Mouse (Mus musculus): ENCODE results near the gene Fam163a. TPM values are rescaled to one million over a fixed set of nuclear protein-coding genes. Genes with fewer than 3 reads are reported as not detected.
"Not testable (repeated sequence)": the region's sequence is repeated elsewhere in the genome, so short reads cannot be mapped to it uniquely, and the experiment has no call there.

Gene Fam163a
- 5.2 and 5.6 TPM in 2 replicates for polyA plus RNA-seq (2015; fragmentation: Nextera tagmentation; extraction: Ambion mirVana)

GRCm38 (mm10) chr1:156204656-156205131 is at the start of gene Fam163a:
Fam163a (minus strand) TSS chr1:156205026.
- WGBS: under 1% methylated on average over 39 of the region's 44 CpGs
- Histone ChIP-seq H3K9ac (replicated peaks) (peak within 1 kb of the TSS; percentile 55), H3K4me1 (peaks cover 24% of the 10 kb centered on the region), H3K9me3 (replicated peaks) (no peaks in the 10 kb centered on the region), H3K36me3 (no peaks in the 10 kb centered on the region), H3K27me3 (replicated peaks) (peaks cover 52% of the 10 kb centered on the region), H3K4me2 (peak within 1 kb of the TSS; percentile 89), H3K4me3 (replicated peaks) (peak within 1 kb of the TSS; percentile 49), H3K27ac (replicated peaks) (peak within 1 kb of the TSS; percentile 28; the same call in 1 of the 2 replicates)
- ATAC-seq (ENCODE audit: low FRiP score): peak; percentile 80

GRCm38 (mm10) chr1:156251096-156251495 is 46.3 kb upstream of the Fam163a start:
- not testable (repeated sequence) for H3K36me3 ChIP-seq; ATAC-seq (ENCODE audit: low FRiP score); H3K4me1 ChIP-seq; H3K9me3 ChIP-seq (replicated peaks); H3K4me3 ChIP-seq (replicated peaks); H3K27ac ChIP-seq (replicated peaks); H3K27me3 ChIP-seq (replicated peaks); H3K9ac ChIP-seq (replicated peaks); H3K4me2 ChIP-seq
- 92% methylated on average over 4 of the region's 4 CpGs for WGBS

DNA sequence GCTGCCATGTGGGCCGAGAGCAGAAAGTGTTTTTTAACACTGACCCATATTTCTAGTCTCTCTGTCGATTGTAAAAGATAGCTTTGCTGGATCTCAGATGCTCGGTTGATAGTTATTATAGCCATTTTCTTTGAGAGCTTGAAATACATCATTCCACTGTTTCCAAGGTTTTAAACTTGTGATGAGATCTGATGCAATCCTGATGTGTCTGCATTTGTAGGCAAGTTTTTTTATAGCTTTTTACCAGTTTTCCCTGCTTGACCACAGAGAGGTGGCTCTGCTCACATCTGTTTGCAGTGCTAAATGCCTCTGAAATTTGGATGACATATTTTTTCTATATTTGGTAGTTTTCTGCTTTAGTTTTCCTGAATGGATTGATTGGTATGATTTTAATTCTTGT is 43.1 kb upstream of the Fam163a start:
- WGBS: 58% methylated on average over 3 of the region's 3 CpGs
- Histone ChIP-seq H3K4me2 (no peak overlapping the region), H3K4me1 (no peaks in the 10 kb centered on the region), H3K9ac (replicated peaks) (no peak overlapping the region), H3K27me3 (replicated peaks) (no peaks in the 10 kb centered on the region), H3K36me3 (no peaks in the 10 kb centered on the region), H3K4me3 (replicated peaks) (no peak overlapping the region), H3K27ac (replicated peaks) (no peak overlapping the region), H3K9me3 (replicated peaks) (no peaks in the 10 kb centered on the region)
- ATAC-seq (ENCODE audit: low FRiP score): no peak

- Histone ChIP-seq H3K4me1 (peaks cover 4% of the 10 kb centered on the region; the same call in 1 of the 2 replicates), H3K36me3 (no peaks in the 10 kb centered on the region), H3K9me3 (replicated peaks) (no peaks in the 10 kb centered on the region), H3K27me3 (replicated peaks) (no peaks in the 10 kb centered on the region), H3K4me3 (replicated peaks) (no peak overlapping the region), H3K4me2 (no peak overlapping the region; the same call in 1 of the 2 replicates), H3K27ac (replicated peaks) (no peak overlapping the region), H3K9ac (replicated peaks) (no peak overlapping the region)
- peak; percentile 75; the same call in 1 of the 2 replicates for ATAC-seq (ENCODE audit: low FRiP score)
- 8% methylated on average over 14 of the region's 14 CpGs for WGBS
Observed at GRCm38 (mm10) chr1:156241713-156242348, 37.0 kb upstream of the Fam163a start.

DNA sequence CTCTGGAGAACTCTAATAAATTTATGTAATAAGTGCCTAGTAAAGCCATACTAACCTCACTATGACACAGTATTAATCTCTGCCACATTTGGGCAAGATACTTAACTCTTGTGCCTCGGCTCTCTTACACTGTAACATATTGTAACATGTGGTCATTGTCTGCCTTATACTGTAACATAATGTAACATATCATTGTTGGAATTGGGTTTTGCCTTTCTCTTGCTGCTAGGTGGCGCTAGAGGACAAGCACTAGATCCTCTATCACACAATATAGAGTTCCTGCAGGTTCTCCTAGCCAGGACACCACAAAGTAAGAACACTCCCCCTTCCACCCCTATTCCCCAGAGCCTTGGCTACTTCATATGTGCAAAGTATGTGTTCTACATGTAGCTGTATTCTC is 36.2 kb upstream of the Fam163a start:
- H3K36me3 ChIP-seq: no peaks in the 10 kb centered on the region
- H3K27ac ChIP-seq (replicated peaks): no peak overlapping the region
- ATAC-seq (ENCODE audit: low FRiP score): peak; percentile 38; the same call in 1 of the 2 replicates
- peaks cover 4% of the 10 kb centered on the region; the same call in 1 of the 2 replicates for H3K4me1 ChIP-seq
- H3K4me2 ChIP-seq: no peak overlapping the region
- no peak overlapping the region for H3K4me3 ChIP-seq (replicated peaks)
- no peaks in the 10 kb centered on the region for H3K27me3 ChIP-seq (replicated peaks)
- 40% methylated on average over 2 of the region's 2 CpGs for WGBS
- no peak overlapping the region for H3K9ac ChIP-seq (replicated peaks)
- no peaks in the 10 kb centered on the region for H3K9me3 ChIP-seq (replicated peaks)

- WGBS: 81% methylated on average over 6 of the region's 6 CpGs
- Histone ChIP-seq H3K36me3 (no peaks in the 10 kb centered on the region), H3K9me3 (replicated peaks) (no peaks in the 10 kb centered on the region), H3K27ac (replicated peaks) (no peak overlapping the region), H3K9ac (replicated peaks) (no peak overlapping the region), H3K4me2 (peak overlapping the region; percentile 15; the same call in 1 of the 2 replicates), H3K27me3 (replicated peaks) (0 out of 2 replicates have a peak, but pooled peaks cover 3% of the 10 kb centered on the region), H3K4me3 (replicated peaks) (no peak overlapping the region), H3K4me1 (peaks cover 10% of the 10 kb centered on the region)
- ATAC-seq (ENCODE audit: low FRiP score): 0 out of 2 replicates have a peak, but pooled peaks have one; percentile 47
Observed at GRCm38 (mm10) chr1:156231122-156231521, 26.3 kb upstream of the Fam163a start.

- Histone ChIP-seq H3K27ac (replicated peaks) (peak overlapping the region; percentile 30; the same call in 1 of the 2 replicates), H3K4me1 (peaks cover 10% of the 10 kb centered on the region), H3K27me3 (replicated peaks) (0 out of 2 replicates have a peak, but pooled peaks cover 3% of the 10 kb centered on the region), H3K9me3 (replicated peaks) (no peaks in the 10 kb centered on the region), H3K4me2 (peak overlapping the region; percentile 15; the same call in 1 of the 2 replicates), H3K36me3 (no peaks in the 10 kb centered on the region), H3K9ac (replicated peaks) (no peak overlapping the region), H3K4me3 (replicated peaks) (no peak overlapping the region)
- WGBS: 34% methylated on average over 9 of the region's 9 CpGs
- peak; percentile 73; the same call in 1 of the 2 replicates for ATAC-seq (ENCODE audit: low FRiP score)
Observed at GRCm38 (mm10) chr1:156230339-156231089, 25.7 kb upstream of the Fam163a start.

DNA sequence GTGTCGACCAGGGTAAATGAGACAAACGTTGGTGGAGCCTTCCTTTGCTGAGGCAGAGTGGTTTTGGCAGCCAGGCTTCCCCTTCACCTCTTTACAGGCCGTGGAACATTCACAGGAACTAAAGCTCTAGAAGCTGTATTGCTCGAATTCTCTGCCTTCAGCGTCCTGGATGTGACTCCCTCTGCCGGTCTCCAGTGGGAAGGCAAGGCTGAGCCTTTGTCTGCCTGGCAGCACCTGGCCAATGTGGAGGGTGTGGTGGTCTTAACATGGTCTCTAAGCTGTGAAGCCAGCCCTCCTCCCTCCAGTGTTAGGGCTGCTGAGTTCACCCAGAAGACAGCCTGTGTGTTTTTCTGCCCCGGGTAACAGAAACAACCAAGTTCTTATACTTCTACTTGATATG is 24.6 kb upstream of the Fam163a start:
- Histone ChIP-seq H3K9ac (replicated peaks) (no peak overlapping the region), H3K4me1 (peaks cover 10% of the 10 kb centered on the region), H3K4me3 (replicated peaks) (no peak overlapping the region), H3K4me2 (no peak overlapping the region), H3K27ac (replicated peaks) (no peak overlapping the region), H3K36me3 (no peaks in the 10 kb centered on the region), H3K27me3 (replicated peaks) (0 out of 2 replicates have a peak, but pooled peaks cover 3% of the 10 kb centered on the region), H3K9me3 (replicated peaks) (no peaks in the 10 kb centered on the region)
- WGBS: 31% methylated on average over 7 of the region's 7 CpGs
- ATAC-seq (ENCODE audit: low FRiP score): no peak

- no peak for ATAC-seq (ENCODE audit: low FRiP score)
- 87% methylated on average over 4 of the region's 4 CpGs for WGBS
- peaks cover 10% of the 10 kb centered on the region for H3K4me1 ChIP-seq
- no peak overlapping the region for H3K27ac ChIP-seq (replicated peaks)
- no peak overlapping the region for H3K4me3 ChIP-seq (replicated peaks)
- no peaks in the 10 kb centered on the region for H3K9me3 ChIP-seq (replicated peaks)
- no peak overlapping the region for H3K9ac ChIP-seq (replicated peaks)
- H3K27me3 ChIP-seq (replicated peaks): 0 out of 2 replicates have a peak, but pooled peaks cover 3% of the 10 kb centered on the region
- no peak overlapping the region for H3K4me2 ChIP-seq
- H3K36me3 ChIP-seq: no peaks in the 10 kb centered on the region
Observed at GRCm38 (mm10) chr1:156228728-156229127, 23.9 kb upstream of the Fam163a start.

- no peaks in the 10 kb centered on the region for H3K9me3 ChIP-seq (replicated peaks)
- H3K4me1 ChIP-seq: peaks cover 19% of the 10 kb centered on the region
- H3K27ac ChIP-seq (replicated peaks): no peak overlapping the region
- 0 out of 2 replicates have a peak, but pooled peaks cover 3% of the 10 kb centered on the region for H3K27me3 ChIP-seq (replicated peaks)
- no peak for ATAC-seq (ENCODE audit: low FRiP score)
- no peak overlapping the region for H3K4me2 ChIP-seq
- H3K36me3 ChIP-seq: no peaks in the 10 kb centered on the region
- WGBS: 68% methylated on average over 5 of the region's 5 CpGs
- no peak overlapping the region for H3K4me3 ChIP-seq (replicated peaks)
- H3K9ac ChIP-seq (replicated peaks): no peak overlapping the region
Observed at GRCm38 (mm10) chr1:156226903-156227302, 22.1 kb upstream of the Fam163a start.

GRCm38 (mm10) chr1:156222205-156223000 is 17.6 kb upstream of the Fam163a start:
- H3K9me3 ChIP-seq (replicated peaks): no peaks in the 10 kb centered on the region
- H3K4me2 ChIP-seq: no peak overlapping the region
- 48% methylated on average over 13 of the region's 13 CpGs for WGBS
- no peak overlapping the region; the same call in 1 of the 2 replicates for H3K27ac ChIP-seq (replicated peaks)
- no peaks in the 10 kb centered on the region for H3K27me3 ChIP-seq (replicated peaks)
- no peaks in the 10 kb centered on the region for H3K36me3 ChIP-seq
- ATAC-seq (ENCODE audit: low FRiP score): no peak
- no peak overlapping the region for H3K4me3 ChIP-seq (replicated peaks)
- peaks cover 12% of the 10 kb centered on the region for H3K4me1 ChIP-seq
- no peak overlapping the region for H3K9ac ChIP-seq (replicated peaks)
